Mouse (Mus musculus): ENCODE data around the gene Cyp2b19. TPM values are rescaled to one million over a fixed set of nuclear protein-coding genes. Genes with fewer than 3 reads are reported as not detected.

The Cyp2b19 gene
- polyA plus RNA-seq, 2 experiments from 2014 or later, result not detected

Other genes with a start within 250 kb of the Cyp2b19 start
- gene Nlrp9a, start 222.1 kb upstream of the Cyp2b19 start, polyA plus RNA-seq (2017; shearing (Covaris generic)), result not detected
- gene Vmn1r185, start 138.7 kb upstream of the Cyp2b19 start, polyA plus RNA-seq (2017; shearing (Covaris generic)), result not detected
- not detected for gene Cyp2b23, start 70.7 kb upstream of the Cyp2b19 start, polyA plus RNA-seq (2017; shearing (Covaris generic))
- not detected for gene Cyp2g1, start 51.8 kb downstream of the Cyp2b19 start, polyA plus RNA-seq (2017; shearing (Covaris generic))
- gene Cyp2a5, start 78.2 kb downstream of the Cyp2b19 start, polyA plus RNA-seq (2017; shearing (Covaris generic)), result not detected
- not detected for gene Cyp2a22, start 182.2 kb downstream of the Cyp2b19 start, polyA plus RNA-seq (2017; shearing (Covaris generic))